Mouse (Mus musculus): Measurements from ENCODE around the gene Atp6v1e1.
A peak's percentile ranks its signal among the peaks of the same experiment; 100 is the strongest.
"Not testable (repeated sequence)": the region's sequence is repeated elsewhere in the genome, so short reads cannot be mapped to it uniquely, and the experiment has no call there.

Gene Atp6v1e1

GRCm38 (mm10) chr6:120820144-120820543 lies 2.4 kb downstream of the Atp6v1e1 start:
- no peak for DNase-seq (ENCODE audit: low spot score in 2 of 2)

- DNase-seq (ENCODE audit: low spot score in 2 of 2), result no peak
Observed at GRCm38 (mm10) chr6:120819294-120819693, 3.3 kb downstream of the Atp6v1e1 start.

- not testable (repeated sequence) for DNase-seq (ENCODE audit: low spot score in 2 of 2)
Observed at GRCm38 (mm10) chr6:120811999-120812398, 10.6 kb downstream of the Atp6v1e1 start.

- DNase-seq (ENCODE audit: low spot score in 2 of 2), result no peak
Observed at GRCm38 (mm10) chr6:120807738-120808081, 14.9 kb downstream of the Atp6v1e1 start.

- DNase-seq (ENCODE audit: low spot score in 2 of 2), result no peak
Observed at GRCm38 (mm10) chr6:120806999-120807737, 15.4 kb downstream of the Atp6v1e1 start.

GRCm38 (mm10) chr6:120799581-120800041 lies 23.0 kb downstream of the Atp6v1e1 start:
- DNase-seq (ENCODE audit: low spot score in 2 of 2), result no peak

- no peak for DNase-seq (ENCODE audit: low spot score in 2 of 2)
Observed at GRCm38 (mm10) chr6:120798905-120799304, 23.7 kb downstream of the Atp6v1e1 start.

GRCm38 (mm10) chr6:120798019-120798418 lies 24.6 kb downstream of the Atp6v1e1 start:
- peak in 1 of 2 experiments; percentile 47 for DNase-seq (ENCODE audit: low spot score in 2 of 2)

- DNase-seq (ENCODE audit: low spot score in 2 of 2), result no peak
Observed at GRCm38 (mm10) chr6:120796111-120796510, 26.5 kb downstream of the Atp6v1e1 start.

- no peak for DNase-seq (ENCODE audit: low spot score in 2 of 2)
Observed at GRCm38 (mm10) chr6:120795422-120796086, 27.0 kb downstream of the Atp6v1e1 start.

GRCm38 (mm10) chr6:120792947-120793346 lies 29.6 kb downstream of the Atp6v1e1 start:
- DNase-seq (ENCODE audit: low spot score in 2 of 2), result no peak

- no peak for DNase-seq (ENCODE audit: low spot score in 2 of 2)
Observed at GRCm38 (mm10) chr6:120790717-120791116, 31.9 kb downstream of the Atp6v1e1 start.

- no peak for DNase-seq (ENCODE audit: low spot score in 2 of 2)
Observed at GRCm38 (mm10) chr6:120790153-120790552, 32.4 kb downstream of the Atp6v1e1 start.

GRCm38 (mm10) chr6:120788904-120789303 lies 33.7 kb downstream of the Atp6v1e1 start:
- no peak for DNase-seq (ENCODE audit: low spot score in 2 of 2)

- DNase-seq (ENCODE audit: low spot score in 2 of 2), result no peak
Observed at GRCm38 (mm10) chr6:120788068-120788607, 34.5 kb downstream of the Atp6v1e1 start.

GRCm38 (mm10) chr6:120784351-120784750 lies 38.2 kb downstream of the Atp6v1e1 start:
- no peak for DNase-seq (ENCODE audit: low spot score in 2 of 2)

- DNase-seq (ENCODE audit: low spot score in 2 of 2), result no peak
Observed at GRCm38 (mm10) chr6:120782948-120783347, 39.6 kb downstream of the Atp6v1e1 start.

- DNase-seq (ENCODE audit: low spot score in 2 of 2), result no peak
Observed at GRCm38 (mm10) chr6:120778226-120778625, 44.4 kb downstream of the Atp6v1e1 start.

GRCm38 (mm10) chr6:120777533-120777932 lies 45.1 kb downstream of the Atp6v1e1 start:
- DNase-seq (ENCODE audit: low spot score in 2 of 2), result no peak

GRCm38 (mm10) chr6:120776286-120776685 lies 46.3 kb downstream of the Atp6v1e1 start:
- no peak for DNase-seq (ENCODE audit: low spot score in 2 of 2)

GRCm38 (mm10) chr6:120773763-120774162 lies 48.8 kb downstream of the Atp6v1e1 start:
- DNase-seq (ENCODE audit: low spot score in 2 of 2), result no peak

GRCm38 (mm10) chr6:120773149-120773628 lies 49.4 kb downstream of the Atp6v1e1 start, which contains the start of gene Slc25a18:
Gene Slc25a18, plus strand, starts transcription at chr6:120773578.
- DNase-seq (ENCODE audit: low spot score in 2 of 2), result no peak

- no peak for DNase-seq (ENCODE audit: low spot score in 2 of 2)
Observed at GRCm38 (mm10) chr6:120772025-120772424, 50.6 kb downstream of the Atp6v1e1 start.
